Mouse (Mus musculus) right cerebral cortex, postnatal 4 days (tissue): ENCODE measurements around the gene Abca13.
"Not testable (repeated sequence)": the region's sequence is repeated elsewhere in the genome, so short reads cannot be mapped to it uniquely, and the experiment has no call there.

Source experiments
- DNase-seq: peaks from one replicate; pipeline ENCODE4 v3.0.0-alpha.2; 2022

The Abca13 gene

GRCm38 (mm10) chr11:9299615-9300014, 107.9 kb downstream of the Abca13 start:
- DNase-seq: no peak

- no peak for DNase-seq
Measured at GRCm38 (mm10) chr11:9305450-9305849, 113.7 kb downstream of the Abca13 start.

- no peak for DNase-seq
Measured at GRCm38 (mm10) chr11:9316545-9316944, 124.8 kb downstream of the Abca13 start.

DNA sequence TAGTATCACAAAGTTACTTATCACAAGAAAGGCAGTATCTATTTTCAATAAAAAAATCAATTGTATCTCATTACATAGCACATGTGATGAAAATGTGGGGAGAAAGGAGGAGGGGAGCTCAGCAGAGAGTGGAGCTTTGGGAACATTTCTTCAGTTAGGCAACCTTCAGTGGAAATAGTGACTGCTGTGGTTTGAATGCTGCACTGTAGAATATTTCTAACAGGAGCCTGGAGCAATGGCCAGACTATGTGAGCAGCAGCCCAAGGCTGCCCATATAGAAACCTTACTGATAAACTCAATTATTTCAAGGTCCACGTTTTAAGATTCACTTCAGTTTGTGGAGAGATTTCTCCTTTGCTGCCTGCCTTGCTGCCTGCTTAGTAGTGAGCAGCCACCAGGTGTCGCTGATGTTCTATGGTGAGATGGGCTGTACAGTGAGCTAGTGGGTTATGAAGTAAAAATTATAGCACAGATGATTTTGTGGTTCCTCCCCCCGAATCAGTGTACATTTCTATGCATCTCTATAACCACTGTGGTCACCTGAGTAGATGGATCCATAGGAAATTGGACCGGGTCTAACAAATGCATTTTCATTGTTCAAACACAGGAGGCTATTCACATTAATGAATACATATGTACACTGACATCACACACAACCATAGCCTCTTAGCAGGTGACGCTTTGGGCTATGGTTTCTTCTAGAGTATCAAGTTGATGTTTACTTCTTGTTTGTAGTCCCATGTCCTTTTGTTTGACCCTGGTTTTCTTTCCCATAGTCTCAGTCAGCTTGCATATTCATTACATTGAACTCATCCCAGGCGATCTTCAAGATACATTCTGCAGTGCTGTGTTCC, 125.6 kb downstream of the Abca13 start:
- DNase-seq: peak; percentile 96

DNA sequence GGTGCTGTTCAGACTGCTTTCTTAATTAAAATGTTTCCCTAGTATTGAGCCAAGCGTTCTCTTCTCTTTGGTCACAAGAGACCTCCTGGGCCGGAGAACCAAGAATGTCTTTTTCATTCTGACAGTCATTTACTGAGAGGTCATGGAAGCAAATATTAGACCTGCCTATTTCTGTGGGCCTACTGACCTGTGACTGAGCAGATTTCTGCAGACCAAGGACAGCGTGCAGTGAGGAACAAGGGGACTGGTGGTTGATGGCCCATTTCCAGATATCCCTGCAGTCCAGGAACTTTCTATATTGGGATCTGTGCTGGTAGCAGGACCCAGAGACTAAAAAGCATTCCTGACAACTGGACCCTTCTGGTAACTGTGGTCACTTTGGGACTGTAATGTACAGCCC, 146.4 kb downstream of the Abca13 start:
- no peak for DNase-seq

- DNase-seq: peak; percentile 24
Measured at GRCm38 (mm10) chr11:9347724-9348123, 156.0 kb downstream of the Abca13 start.

GRCm38 (mm10) chr11:9373160-9373559, 181.4 kb downstream of the Abca13 start:
- DNase-seq: no peak

GRCm38 (mm10) chr11:9374426-9374825, 182.7 kb downstream of the Abca13 start:
- DNase-seq: not testable (repeated sequence)

GRCm38 (mm10) chr11:9388520-9388919, 196.8 kb downstream of the Abca13 start:
- no peak for DNase-seq

DNA sequence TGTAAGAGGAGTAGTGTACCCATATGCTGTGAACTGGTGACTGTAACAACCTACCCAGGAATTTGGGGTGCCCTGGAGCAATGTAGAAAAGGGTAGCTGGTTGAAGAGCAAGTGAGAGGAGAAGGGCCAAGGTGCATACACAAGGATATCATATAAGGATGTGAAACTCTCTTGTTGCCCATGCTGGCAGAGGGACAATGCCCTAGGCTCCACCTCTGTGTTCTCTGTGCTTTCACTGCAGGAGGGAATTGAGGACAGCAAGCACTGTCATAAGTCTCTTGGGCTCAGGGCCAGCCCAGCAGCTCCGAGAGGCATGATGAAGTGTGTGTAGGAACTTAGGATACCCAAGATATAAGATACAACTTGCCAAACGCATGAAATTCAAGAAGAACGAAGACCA, 225.2 kb downstream of the Abca13 start:
- DNase-seq: no peak

DNA sequence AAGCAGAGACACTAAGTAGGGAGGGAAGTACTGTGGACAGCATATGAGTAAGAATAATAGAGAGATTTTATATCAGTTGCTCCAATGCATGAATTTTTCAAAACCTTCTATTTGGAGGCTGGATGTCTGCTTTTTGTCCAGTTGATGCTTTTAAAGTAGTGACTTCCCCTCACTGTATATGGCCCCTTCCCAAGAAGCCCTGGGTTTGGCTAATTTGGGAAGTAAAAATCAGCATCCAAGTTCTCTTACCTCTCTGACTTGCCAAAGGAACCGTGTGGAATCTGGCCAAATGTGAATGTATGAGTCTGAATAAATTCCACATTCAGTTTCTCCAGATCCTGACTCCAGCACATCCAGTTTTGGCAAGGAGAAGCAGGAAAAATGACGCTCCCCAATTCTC, 228.5 kb downstream of the Abca13 start:
- DNase-seq: no peak

- no peak for DNase-seq
Measured at GRCm38 (mm10) chr11:9427411-9427810, 235.7 kb downstream of the Abca13 start.

DNA sequence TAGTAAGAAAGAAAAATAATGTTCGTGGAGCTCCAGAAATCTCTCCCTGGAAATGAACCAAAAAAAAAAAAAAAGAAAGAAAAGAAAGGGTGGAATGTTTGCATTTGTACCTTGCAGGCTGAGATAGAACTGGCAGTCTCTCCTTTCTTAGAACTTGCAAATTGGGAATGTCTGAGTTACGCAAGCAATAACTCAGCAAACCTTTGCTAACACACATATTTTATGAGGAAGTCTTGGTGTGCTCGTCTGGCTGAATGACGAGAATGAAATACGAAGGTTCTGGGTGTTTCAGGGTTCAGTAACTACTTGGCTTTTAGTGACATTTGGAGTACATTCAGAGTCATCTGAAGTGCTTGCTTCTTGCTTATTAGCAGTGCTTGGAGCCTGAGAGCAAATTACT, 241.1 kb downstream of the Abca13 start:
- no peak for DNase-seq

DNA sequence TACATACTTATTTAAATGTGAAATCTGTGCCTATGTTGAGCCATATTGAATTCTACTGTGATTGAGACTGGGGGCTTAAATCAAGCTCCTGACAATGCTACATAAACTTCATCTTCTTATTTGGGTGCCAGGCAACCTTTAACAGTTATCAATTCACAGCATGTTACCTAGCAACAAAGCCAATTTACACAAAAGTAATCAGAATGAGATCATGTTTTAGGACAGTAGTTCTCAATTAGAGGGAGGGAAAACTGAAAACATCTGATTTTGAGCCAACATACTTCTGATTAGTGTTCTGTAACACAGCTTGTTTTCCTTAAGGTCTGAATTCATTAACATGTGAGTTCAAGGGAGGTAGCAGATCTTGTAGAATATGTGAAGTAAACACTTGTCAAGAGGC, 244.9 kb downstream of the Abca13 start:
- DNase-seq: no peak

- no peak for DNase-seq
Measured at GRCm38 (mm10) chr11:9439781-9440180, 248.0 kb downstream of the Abca13 start.

GRCm38 (mm10) chr11:9441192-9441591, 249.4 kb downstream of the Abca13 start:
- no peak for DNase-seq

- DNase-seq: no peak
Measured at GRCm38 (mm10) chr11:9472400-9472799, 280.7 kb downstream of the Abca13 start.

DNA sequence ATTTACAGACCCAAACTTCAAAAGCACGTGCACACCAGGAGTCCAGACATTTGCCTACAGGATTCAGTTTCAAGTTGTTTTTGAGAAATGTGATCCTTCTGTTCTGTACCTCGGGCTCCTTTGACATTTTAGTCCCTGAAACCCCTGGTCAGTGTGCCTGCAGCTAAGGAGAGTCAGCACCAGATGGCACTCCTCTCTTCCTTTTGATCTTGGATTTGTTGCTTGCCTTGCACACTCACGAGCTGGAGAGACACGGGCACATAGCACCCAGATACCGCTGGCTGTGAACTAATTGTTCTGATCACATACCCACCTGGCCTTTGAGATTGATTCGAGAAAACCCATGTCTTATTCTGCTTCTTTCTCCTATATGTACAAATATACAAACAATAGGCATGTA, 289.8 kb downstream of the Abca13 start:
- peak; percentile 5 for DNase-seq

DNA sequence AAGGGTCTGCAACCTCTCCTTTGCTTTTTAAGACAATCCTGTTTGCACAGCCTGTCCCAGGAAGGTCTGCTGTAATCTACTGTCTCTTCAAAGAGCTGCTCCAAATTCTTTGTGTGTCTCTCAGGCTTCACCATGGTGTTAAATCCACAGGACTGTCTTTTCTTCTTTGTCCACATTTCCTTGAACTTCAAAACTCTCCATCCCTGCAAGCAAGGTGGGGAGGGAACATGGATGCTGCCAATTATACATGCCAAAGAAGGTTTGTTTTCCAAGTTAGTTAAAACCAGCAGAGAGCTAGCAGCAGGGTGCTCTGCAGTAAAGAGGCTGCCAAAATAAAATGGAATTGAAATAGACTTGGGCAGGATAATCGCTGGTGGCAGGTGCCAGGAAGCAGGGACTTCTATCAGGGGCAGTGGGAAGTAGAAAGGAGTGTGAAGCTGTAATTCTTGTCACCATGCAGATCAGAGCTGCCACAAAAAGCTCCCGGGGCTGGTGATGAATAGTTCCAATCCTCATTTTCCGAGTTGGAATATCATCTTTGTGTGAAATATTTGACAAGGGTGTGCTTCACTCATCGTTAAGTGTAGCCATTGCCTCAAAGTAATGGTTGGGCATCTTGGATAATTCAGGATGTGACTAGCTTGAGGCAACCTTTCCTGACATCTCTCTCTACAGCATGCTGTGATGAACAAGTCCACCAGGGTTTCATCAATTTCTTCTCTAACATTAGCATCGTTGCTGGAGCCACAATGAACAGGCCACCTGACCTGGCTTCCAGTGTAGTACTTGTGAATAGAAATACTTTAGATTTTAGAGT, 308.8 kb downstream of the Abca13 start:
- peak; percentile 16 for DNase-seq

DNA sequence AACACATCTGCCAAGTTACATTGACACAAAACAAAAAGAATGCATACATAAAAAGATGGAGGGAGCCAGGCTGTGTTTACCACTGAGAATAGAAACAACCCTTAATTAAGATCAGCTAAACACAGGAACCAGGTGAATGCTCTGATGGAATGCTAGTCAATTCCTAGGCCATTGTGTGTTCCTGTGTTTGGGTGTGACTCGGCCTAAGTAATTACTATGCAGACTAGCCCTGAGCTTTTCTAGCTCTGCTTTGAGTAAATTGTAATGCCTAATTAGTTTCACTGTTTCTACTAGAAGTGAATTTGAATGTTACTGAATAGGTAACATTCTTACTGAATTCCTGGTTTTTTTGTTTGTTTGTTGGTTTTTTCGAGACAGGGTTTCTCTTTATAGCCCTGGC, 323.2 kb downstream of the Abca13 start:
- not testable (repeated sequence) for DNase-seq

GRCm38 (mm10) chr11:9528556-9528955, 336.8 kb downstream of the Abca13 start:
- DNase-seq: no peak

DNA sequence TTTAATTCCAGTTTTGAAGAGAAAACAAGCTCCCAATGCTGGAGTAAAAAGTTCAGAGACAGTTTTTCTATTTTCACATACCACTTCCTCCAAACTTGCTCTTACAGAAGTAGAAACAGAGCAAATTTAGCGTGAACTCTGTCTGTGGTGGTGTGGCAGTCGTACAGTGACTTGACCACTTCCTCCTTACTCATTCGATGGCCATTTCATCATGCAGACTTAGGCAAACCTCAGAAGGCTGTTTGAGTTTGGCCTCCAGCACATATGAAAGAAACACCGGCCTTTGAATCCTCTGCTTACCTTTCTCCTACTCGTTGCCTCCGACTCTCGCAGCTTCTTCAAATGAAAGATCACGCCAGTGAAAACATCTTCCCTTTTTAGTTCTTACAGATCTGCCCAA, 340.0 kb downstream of the Abca13 start:
- no peak for DNase-seq

DNA sequence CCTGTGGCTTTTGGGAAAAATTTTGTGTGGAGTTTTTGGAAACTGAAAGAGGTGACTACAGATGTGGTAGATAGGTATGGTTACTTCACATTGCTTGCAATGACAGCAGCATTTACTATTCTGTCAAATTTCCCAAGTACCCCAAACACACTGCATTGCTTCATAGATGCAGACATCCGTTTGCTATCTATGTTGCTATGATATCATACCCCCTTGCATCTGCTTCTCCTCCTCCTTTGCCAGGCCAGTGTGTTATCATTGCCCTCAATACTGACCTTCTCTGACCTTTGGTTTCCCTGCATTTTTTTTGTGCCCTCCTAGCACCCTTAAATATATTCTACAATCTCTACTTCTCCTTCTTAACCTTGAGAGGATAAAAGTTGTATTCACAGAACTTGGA, 341.4 kb downstream of the Abca13 start:
- DNase-seq: no peak

- DNase-seq: no peak
Measured at GRCm38 (mm10) chr11:9533658-9534202, 342.0 kb downstream of the Abca13 start.
